Mouse (Mus musculus) spleen, postnatal 14 days (tissue): ENCODE measurements around the gene Arfgef3.
"Not testable (repeated sequence)": the region's sequence is repeated elsewhere in the genome, so short reads cannot be mapped to it uniquely, and the experiment has no call there.

Experiments
- DNase-seq, 2 experiments: peaks; one replicate each; pipeline ENCODE4 v3.0.0; 2021 to 2022; ENCODE audit warnings: low spot score in 2 of 2

The Arfgef3 gene

DNA sequence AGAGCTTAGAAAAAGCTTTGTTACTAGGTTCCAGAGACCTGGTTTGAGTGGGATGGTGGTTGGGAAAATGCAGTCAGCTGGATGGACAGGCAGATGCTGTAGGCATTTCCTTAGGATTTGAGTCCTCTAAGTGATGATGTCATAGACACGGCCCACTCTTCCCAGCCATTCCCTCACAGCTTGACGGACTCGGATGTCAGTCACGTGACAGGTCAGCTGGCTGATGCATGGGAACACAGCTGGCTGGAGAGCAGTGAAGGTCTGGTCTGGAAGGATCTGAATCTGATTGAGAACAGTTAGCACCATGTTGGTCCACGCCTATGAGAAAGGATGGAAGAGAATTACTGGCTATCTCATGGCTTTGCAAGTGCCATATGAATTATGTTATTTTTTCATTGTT is 154.3 kb downstream of the Arfgef3 start:
- DNase-seq, result no peak

GRCm38 (mm10) chr10:18584188-18584587 is 159.6 kb downstream of the Arfgef3 start:
- no peak for DNase-seq

DNA sequence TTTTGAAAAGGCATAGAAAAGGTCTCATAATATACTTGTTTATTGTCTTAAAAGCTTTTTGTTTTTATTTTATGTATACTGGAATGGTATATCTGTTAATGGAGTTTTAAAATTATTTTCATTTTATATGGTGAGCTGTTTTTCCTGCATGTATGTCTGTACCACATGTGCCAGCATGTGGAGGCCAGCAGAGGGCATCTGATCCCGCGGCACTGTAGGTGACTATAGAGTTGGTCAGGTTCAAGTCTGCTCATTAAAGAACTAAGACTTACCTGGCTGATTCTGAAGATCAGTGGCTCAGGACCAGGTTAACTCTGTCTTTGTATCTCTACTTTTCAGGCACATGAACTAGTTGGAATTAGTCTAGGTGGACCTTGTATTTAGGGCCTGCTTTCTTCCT is 171.2 kb downstream of the Arfgef3 start:
- DNase-seq, result no peak

DNA sequence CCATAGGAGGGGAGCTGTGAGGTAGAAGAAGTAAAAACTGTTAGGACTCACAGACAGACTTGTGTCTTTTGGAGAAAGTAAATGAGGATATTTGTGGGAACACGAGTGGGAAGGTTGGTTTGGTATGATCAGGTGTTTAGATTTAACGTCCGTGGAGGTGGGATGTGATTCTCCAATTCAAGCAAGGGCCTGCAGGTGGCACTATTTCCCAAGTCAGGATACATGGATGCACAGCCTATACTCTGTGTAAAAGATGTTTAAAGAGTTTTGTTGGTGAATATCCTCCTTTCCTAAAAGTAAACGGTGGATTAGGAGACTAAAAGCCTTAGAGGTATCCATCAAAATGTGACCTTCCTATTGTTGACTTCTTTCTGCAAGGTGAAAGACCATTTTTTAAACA is 180.8 kb downstream of the Arfgef3 start:
- no peak for DNase-seq

GRCm38 (mm10) chr10:18561445-18561844 is 182.3 kb downstream of the Arfgef3 start:
- no peak for DNase-seq

- DNase-seq, result not testable (repeated sequence)
Observed at GRCm38 (mm10) chr10:18559076-18559475, 184.7 kb downstream of the Arfgef3 start.

DNA sequence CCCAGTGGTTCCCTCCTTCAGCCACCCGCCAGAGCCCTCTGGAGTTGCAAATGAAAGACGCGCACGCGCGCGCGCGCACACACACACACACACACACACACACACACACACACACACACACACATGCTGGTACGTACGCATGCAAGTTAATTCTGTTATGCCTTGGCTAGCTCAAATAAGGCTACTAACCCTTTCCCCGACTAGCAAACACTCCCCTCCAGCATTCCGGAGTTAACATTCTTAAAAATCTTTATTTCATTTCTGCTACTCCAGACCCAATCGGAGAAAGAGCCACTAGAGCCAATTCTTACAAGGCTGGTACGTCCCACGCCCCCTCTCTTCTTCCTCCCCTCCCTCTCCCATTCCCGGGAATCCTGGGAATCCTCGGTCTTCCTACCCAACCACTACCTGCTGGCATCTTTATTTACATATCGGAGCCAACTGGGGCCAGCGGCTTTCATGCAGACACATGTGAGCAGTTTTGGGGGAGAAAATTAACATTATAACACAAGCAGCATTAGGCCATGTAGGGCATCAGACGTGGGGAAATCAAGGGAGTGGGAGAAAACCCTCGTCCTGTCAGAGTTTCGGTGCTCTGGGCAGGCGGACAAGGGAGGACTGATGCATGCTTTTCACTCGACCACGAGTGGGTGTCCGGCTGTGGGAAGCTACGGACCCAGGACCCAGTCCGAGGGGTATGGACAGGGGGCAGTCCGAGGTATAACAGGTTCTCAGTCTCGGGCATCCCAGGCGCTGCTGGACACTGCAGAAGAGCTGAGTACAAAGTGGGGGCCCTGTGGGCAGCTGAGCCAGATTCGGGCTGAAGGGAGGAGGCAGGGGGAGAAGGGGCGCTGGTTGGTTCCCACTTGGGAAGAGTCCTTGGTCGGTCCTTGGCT is 194.2 kb downstream of the Arfgef3 start:
- no peak for DNase-seq

DNA sequence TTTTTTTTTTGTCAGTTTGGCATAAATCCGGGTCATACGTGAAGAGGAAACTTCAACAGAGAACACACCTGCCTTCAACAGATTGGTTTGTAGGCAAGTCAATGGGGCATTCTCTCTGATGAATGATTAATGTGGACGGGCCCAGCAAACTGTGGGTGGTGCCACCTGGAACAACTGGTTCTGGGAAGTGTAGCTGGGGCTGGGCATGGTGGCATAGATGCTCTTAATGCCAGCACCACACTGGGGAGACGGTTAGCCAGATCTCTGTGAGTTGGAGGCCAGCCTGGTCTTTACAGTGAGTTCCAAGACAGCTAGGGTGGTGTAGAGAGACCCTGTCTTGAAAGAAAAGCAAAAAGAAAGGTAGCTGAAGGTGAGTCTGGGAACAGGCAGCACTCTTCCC is 196.4 kb downstream of the Arfgef3 start:
- DNase-seq, result no peak

- DNase-seq, result no peak
Observed at GRCm38 (mm10) chr10:18545813-18546235, 197.9 kb downstream of the Arfgef3 start, which contains the start of gene Hebp2. Gene Hebp2, minus strand, starts transcription at chr10:18546076.

DNA sequence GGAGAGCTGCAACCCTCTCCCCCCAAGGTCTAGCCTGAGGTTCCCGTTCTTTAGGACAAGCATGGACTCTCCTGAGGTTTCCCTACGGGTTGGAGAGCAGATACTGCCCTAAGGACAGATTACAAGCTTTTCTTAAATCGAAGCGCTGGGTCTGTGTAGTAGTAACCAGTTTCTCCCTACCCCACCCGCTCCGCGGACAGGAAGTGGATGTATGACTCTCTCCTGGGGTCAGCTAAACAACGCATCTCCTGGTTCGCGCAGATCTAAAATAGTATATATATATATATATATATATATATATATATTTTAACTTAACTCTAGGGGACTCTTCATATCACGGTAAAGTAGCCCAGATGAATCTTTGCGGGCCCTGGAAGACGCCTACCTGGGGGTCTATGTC is 198.4 kb downstream of the Arfgef3 start:
- no peak for DNase-seq

DNA sequence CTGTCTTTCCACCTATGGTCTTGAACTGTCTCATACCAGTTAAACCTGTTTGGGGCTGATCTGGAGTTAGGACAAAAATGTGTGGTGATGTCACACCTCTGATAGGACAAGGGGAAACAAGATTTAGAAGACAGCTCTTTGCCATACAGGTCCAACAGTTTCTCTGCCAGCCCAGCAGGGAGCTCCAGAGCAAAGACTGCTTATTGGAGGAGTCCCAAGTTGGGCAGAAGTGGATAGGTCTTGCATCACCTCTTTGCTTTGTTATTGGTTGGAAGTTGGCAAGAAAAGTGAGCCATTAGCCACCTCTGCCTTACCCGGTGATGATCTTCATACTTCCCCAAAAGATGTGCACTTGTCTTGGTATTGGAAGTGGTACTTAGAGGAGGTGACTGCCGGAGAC is 206.9 kb downstream of the Arfgef3 start:
- no peak for DNase-seq

- DNase-seq, result no peak
Observed at GRCm38 (mm10) chr10:18532293-18532692, 211.5 kb downstream of the Arfgef3 start.
